Mouse (Mus musculus) hindbrain, embryonic 15.5 days (tissue): ENCODE data around the gene Sult2b1. TPM values are rescaled to one million over a fixed set of nuclear protein-coding genes. Genes with fewer than 3 reads are reported as not detected.

Experiments
- ATAC-seq: fragments of 200-750 bp; cut with Nextera tagmentation; 2 replicates; pipeline ENCODE4 v1.8.0; 2017; ENCODE audit warnings: low read depth, moderate number of reproducible peaks, moderate TSS enrichment; ENCODE audit not compliant: low FRiP score
- H3K27ac ChIP-seq: fragments of 300-500 bp; sonication (generic); replicated peaks from 2 replicates; pipeline ENCODE4 v1.5.1; 2015; ENCODE audit warnings: mild to moderate bottlenecking, inconsistent platforms
- H3K27me3 ChIP-seq: fragments of 300-500 bp; sonication (generic); 2 replicates; pipeline ENCODE4 v1.6.1; 2015; ENCODE audit warnings: control low read depth, inconsistent platforms
- H3K36me3 ChIP-seq: fragments of 300-500 bp; sonication (generic); 2 replicates; pipeline ENCODE4 v1.6.1; 2015; ENCODE audit warnings: control low read depth, inconsistent platforms
- H3K4me1 ChIP-seq: fragments of 300-500 bp; sonication (generic); replicated peaks from 2 replicates; pipeline ENCODE4 v1.6.1; 2015; ENCODE audit warnings: control low read depth, inconsistent platforms
- H3K4me2 ChIP-seq: fragments of 300-500 bp; sonication (generic); 2 replicates; pipeline ENCODE4 v1.6.1; 2015; ENCODE audit warnings: moderate library complexity, mild to moderate bottlenecking, inconsistent platforms
- H3K4me3 ChIP-seq: fragments of 300-500 bp; sonication (generic); 2 replicates; pipeline ENCODE4 v1.5.1; 2015; ENCODE audit warnings: mild to moderate bottlenecking, inconsistent platforms
- H3K9ac ChIP-seq: fragments of 300-500 bp; sonication (generic); 2 replicates; pipeline ENCODE4 v1.6.1; 2015; ENCODE audit warnings: inconsistent platforms
- H3K9me3 ChIP-seq: fragments of 300-500 bp; sonication (generic); 2 replicates; pipeline ENCODE4 v1.6.1; 2016; ENCODE audit warnings: control low read depth, inconsistent platforms
- WGBS: fragments of 180-500 bp; shearing (Covaris S2); methylation state at CpG from one replicate; pipeline ENCODE4 v1.1.7; 2015; 5-methylcytosine and 5-hydroxymethylcytosine counted together
- polyA plus RNA-seq: library from polyadenylated mRNA; unstranded; fragments of >200 nt; fragmentation: Nextera tagmentation; extraction: Ambion mirVana; gene quantifications from 2 replicates; pipeline ENCODE4 v1.2.1, GENCODE M21; 2015

Gene Sult2b1
- polyA plus RNA-seq, 1 experiment from 2014 or later = 6.3 TPM

- H3K4me2 ChIP-seq = peak overlapping the region; percentile 39
- H3K27me3 ChIP-seq = peaks cover 25% of the 10 kb centered on the region; the same call in 1 of the 2 replicates
- H3K9ac ChIP-seq = no peak overlapping the region
- no peak for ATAC-seq
- peaks cover 9% of the 10 kb centered on the region for H3K4me1 ChIP-seq
- no peak overlapping the region for H3K27ac ChIP-seq
- H3K36me3 ChIP-seq = no peaks in the 10 kb centered on the region
- 11% methylated on average over 16 of the region's 27 CpGs for WGBS
- no peak overlapping the region for H3K4me3 ChIP-seq
- no peaks in the 10 kb centered on the region for H3K9me3 ChIP-seq
Measured at GRCm38 (mm10) chr7:45759400-45759799, 25.1 kb downstream of the Sult2b1 start.

- no peak for ATAC-seq
- Histone ChIP-seq H3K36me3 (no peaks in the 10 kb centered on the region), H3K4me3 (no peak overlapping the region), H3K9me3 (no peaks in the 10 kb centered on the region), H3K9ac (no peak overlapping the region), H3K4me1 (peaks cover 9% of the 10 kb centered on the region), H3K27ac (no peak overlapping the region), H3K4me2 (no peak overlapping the region), H3K27me3 (peaks cover 25% of the 10 kb centered on the region; the same call in 1 of the 2 replicates)
- WGBS = 53% methylated on average over 6 of the region's 6 CpGs
Measured at GRCm38 (mm10) chr7:45755703-45756102, 28.8 kb downstream of the Sult2b1 start.

GRCm38 (mm10) chr7:45750162-45750561 lies 34.3 kb downstream of the Sult2b1 start:
- no peaks in the 10 kb centered on the region for H3K27me3 ChIP-seq
- no peak for ATAC-seq
- H3K4me1 ChIP-seq = no peaks in the 10 kb centered on the region
- no peaks in the 10 kb centered on the region for H3K36me3 ChIP-seq
- WGBS = 83% methylated on average over 9 of the region's 9 CpGs
- no peak overlapping the region for H3K27ac ChIP-seq
- H3K4me3 ChIP-seq = no peak overlapping the region
- H3K9ac ChIP-seq = no peak overlapping the region
- no peaks in the 10 kb centered on the region for H3K9me3 ChIP-seq
- H3K4me2 ChIP-seq = no peak overlapping the region

- ATAC-seq = no peak
- H3K9me3 ChIP-seq = no peaks in the 10 kb centered on the region
- no peaks in the 10 kb centered on the region for H3K36me3 ChIP-seq
- no peak overlapping the region for H3K27ac ChIP-seq
- no peak overlapping the region for H3K4me3 ChIP-seq
- H3K27me3 ChIP-seq = no peaks in the 10 kb centered on the region
- no peak overlapping the region for H3K4me2 ChIP-seq
- WGBS = 52% methylated on average over 8 of the region's 10 CpGs
- no peaks in the 10 kb centered on the region for H3K4me1 ChIP-seq
- no peak overlapping the region for H3K9ac ChIP-seq
Measured at GRCm38 (mm10) chr7:45749401-45749800, 35.1 kb downstream of the Sult2b1 start.

- no peaks in the 10 kb centered on the region for H3K27me3 ChIP-seq
- H3K4me2 ChIP-seq = no peak overlapping the region
- ATAC-seq = no peak
- no peak overlapping the region for H3K9ac ChIP-seq
- 78% methylated on average over 7 of the region's 7 CpGs for WGBS
- no peaks in the 10 kb centered on the region for H3K4me1 ChIP-seq
- no peak overlapping the region for H3K4me3 ChIP-seq
- H3K9me3 ChIP-seq = no peaks in the 10 kb centered on the region
- H3K27ac ChIP-seq = no peak overlapping the region
- H3K36me3 ChIP-seq = no peaks in the 10 kb centered on the region
Measured at GRCm38 (mm10) chr7:45748110-45748509, 36.4 kb downstream of the Sult2b1 start.

- no peak overlapping the region for H3K4me2 ChIP-seq
- no peak for ATAC-seq
- no peak overlapping the region for H3K4me3 ChIP-seq
- no peaks in the 10 kb centered on the region for H3K36me3 ChIP-seq
- H3K9ac ChIP-seq = no peak overlapping the region
- no peaks in the 10 kb centered on the region for H3K4me1 ChIP-seq
- 86% methylated on average over 5 of the region's 5 CpGs for WGBS
- H3K27ac ChIP-seq = no peak overlapping the region
- H3K9me3 ChIP-seq = no peaks in the 10 kb centered on the region
- no peaks in the 10 kb centered on the region for H3K27me3 ChIP-seq
Measured at GRCm38 (mm10) chr7:45747450-45747849, 37.0 kb downstream of the Sult2b1 start.

- Histone ChIP-seq H3K27ac (no peak overlapping the region), H3K4me2 (no peak overlapping the region), H3K4me1 (no peaks in the 10 kb centered on the region), H3K4me3 (no peak overlapping the region), H3K27me3 (0 out of 2 replicates have a peak, but pooled peaks cover 4% of the 10 kb centered on the region), H3K9ac (no peak overlapping the region), H3K9me3 (no peaks in the 10 kb centered on the region), H3K36me3 (no peaks in the 10 kb centered on the region)
- ATAC-seq = no peak
- 65% methylated on average over 6 of the region's 6 CpGs for WGBS
Measured at GRCm38 (mm10) chr7:45746518-45746917, 38.0 kb downstream of the Sult2b1 start.

GRCm38 (mm10) chr7:45744387-45744786 lies 40.1 kb downstream of the Sult2b1 start:
- Histone ChIP-seq H3K4me1 (no peaks in the 10 kb centered on the region), H3K27ac (no peak overlapping the region), H3K4me2 (no peak overlapping the region), H3K27me3 (0 out of 2 replicates have a peak, but pooled peaks cover 6% of the 10 kb centered on the region), H3K9me3 (no peaks in the 10 kb centered on the region), H3K4me3 (no peak overlapping the region), H3K36me3 (no peaks in the 10 kb centered on the region), H3K9ac (no peak overlapping the region)
- WGBS = 39% methylated on average over 2 of the region's 2 CpGs
- ATAC-seq = no peak

GRCm38 (mm10) chr7:45742338-45742737 lies 42.1 kb downstream of the Sult2b1 start:
- 0 out of 2 replicates have a peak, but pooled peaks cover 6% of the 10 kb centered on the region for H3K27me3 ChIP-seq
- H3K27ac ChIP-seq = no peak overlapping the region
- no peak for ATAC-seq
- H3K4me2 ChIP-seq = peak overlapping the region; percentile 36
- no peaks in the 10 kb centered on the region for H3K36me3 ChIP-seq
- no peaks in the 10 kb centered on the region for H3K4me1 ChIP-seq
- no peaks in the 10 kb centered on the region for H3K9me3 ChIP-seq
- H3K9ac ChIP-seq = no peak overlapping the region
- 39% methylated on average over 19 of the region's 19 CpGs for WGBS
- peak overlapping the region; percentile 10 for H3K4me3 ChIP-seq

- ATAC-seq = no peak
- Histone ChIP-seq H3K9me3 (no peaks in the 10 kb centered on the region), H3K9ac (no peak overlapping the region), H3K36me3 (no peaks in the 10 kb centered on the region), H3K4me2 (peak overlapping the region; percentile 36), H3K4me1 (no peaks in the 10 kb centered on the region), H3K27me3 (0 out of 2 replicates have a peak, but pooled peaks cover 6% of the 10 kb centered on the region), H3K4me3 (peak overlapping the region; percentile 10), H3K27ac (no peak overlapping the region)
- WGBS = 39% methylated on average over 11 of the region's 11 CpGs
Measured at GRCm38 (mm10) chr7:45741777-45742176, 42.7 kb downstream of the Sult2b1 start.

- Histone ChIP-seq H3K9me3 (no peaks in the 10 kb centered on the region), H3K27me3 (0 out of 2 replicates have a peak, but pooled peaks cover 6% of the 10 kb centered on the region), H3K4me3 (no peak overlapping the region), H3K4me1 (no peaks in the 10 kb centered on the region), H3K27ac (no peak overlapping the region), H3K9ac (no peak overlapping the region), H3K4me2 (peak overlapping the region; percentile 36; the same call in 1 of the 2 replicates), H3K36me3 (no peaks in the 10 kb centered on the region)
- WGBS = 90% methylated on average over 12 of the region's 12 CpGs
- no peak for ATAC-seq
Measured at GRCm38 (mm10) chr7:45741308-45741707, 43.2 kb downstream of the Sult2b1 start.

GRCm38 (mm10) chr7:45739820-45740219 lies 44.6 kb downstream of the Sult2b1 start:
- ATAC-seq = no peak
- no peak overlapping the region for H3K4me3 ChIP-seq
- 0 out of 2 replicates have a peak, but pooled peaks cover 6% of the 10 kb centered on the region for H3K27me3 ChIP-seq
- no peak overlapping the region for H3K4me2 ChIP-seq
- no peak overlapping the region for H3K27ac ChIP-seq
- no peak overlapping the region for H3K9ac ChIP-seq
- no peaks in the 10 kb centered on the region for H3K4me1 ChIP-seq
- 69% methylated on average over 10 of the region's 10 CpGs for WGBS
- H3K9me3 ChIP-seq = no peaks in the 10 kb centered on the region
- no peaks in the 10 kb centered on the region for H3K36me3 ChIP-seq

GRCm38 (mm10) chr7:45739162-45739763 lies 45.2 kb downstream of the Sult2b1 start:
- Histone ChIP-seq H3K9ac (no peak overlapping the region), H3K27ac (no peak overlapping the region), H3K4me1 (no peaks in the 10 kb centered on the region), H3K36me3 (no peaks in the 10 kb centered on the region), H3K4me2 (no peak overlapping the region), H3K4me3 (no peak overlapping the region), H3K27me3 (0 out of 2 replicates have a peak, but pooled peaks cover 6% of the 10 kb centered on the region), H3K9me3 (no peaks in the 10 kb centered on the region)
- peak; percentile 88; the same call in 1 of the 2 replicates for ATAC-seq
- 8% methylated on average over 9 of the region's 9 CpGs for WGBS
